Mouse (Mus musculus): ENCODE measurements around the gene Acot2. TPM values are rescaled to one million over a fixed set of nuclear protein-coding genes. Genes with fewer than 3 reads are reported as not detected.
"Not testable (repeated sequence)": the region's sequence is repeated elsewhere in the genome, so short reads cannot be mapped to it uniquely, and the experiment has no call there.

Gene Acot2
- polyA plus RNA-seq, 1 experiment from 2014 or later: 17.8 TPM

- not testable (repeated sequence) for H3K4me2 ChIP-seq; H3K36me3 ChIP-seq; H3K27ac ChIP-seq (replicated peaks); H3K4me1 ChIP-seq (replicated peaks); H3K9me3 ChIP-seq; H3K4me3 ChIP-seq; ATAC-seq (ENCODE audit: low read depth); H3K9ac ChIP-seq; H3K27me3 ChIP-seq
- WGBS: 69% methylated on average over 8 of the region's 8 CpGs
These were observed 11.6 kb downstream of the Acot2 start for GRCm38 (mm10) chr12:83999237-83999636.

- no peak overlapping the region for H3K4me3 ChIP-seq
- no peaks in the 10 kb centered on the region for H3K36me3 ChIP-seq
- no peak for ATAC-seq (ENCODE audit: low read depth)
- WGBS: 49% methylated on average over 3 of the region's 3 CpGs
- H3K27ac ChIP-seq (replicated peaks): no peak overlapping the region
- H3K4me2 ChIP-seq: no peak overlapping the region
- H3K27me3 ChIP-seq: no peaks in the 10 kb centered on the region
- H3K9ac ChIP-seq: no peak overlapping the region
- peaks cover 4% of the 10 kb centered on the region; the same call in 1 of the 2 replicates for H3K4me1 ChIP-seq (replicated peaks)
- H3K9me3 ChIP-seq: no peaks in the 10 kb centered on the region; the same call in 1 of the 2 replicates
These were observed 12.8 kb downstream of the Acot2 start for GRCm38 (mm10) chr12:84000418-84000817.

- H3K27ac ChIP-seq (replicated peaks): no peak overlapping the region
These were observed 16.2 kb downstream of the Acot2 start for GRCm38 (mm10) chr12:84003866-84004265.

DNA sequence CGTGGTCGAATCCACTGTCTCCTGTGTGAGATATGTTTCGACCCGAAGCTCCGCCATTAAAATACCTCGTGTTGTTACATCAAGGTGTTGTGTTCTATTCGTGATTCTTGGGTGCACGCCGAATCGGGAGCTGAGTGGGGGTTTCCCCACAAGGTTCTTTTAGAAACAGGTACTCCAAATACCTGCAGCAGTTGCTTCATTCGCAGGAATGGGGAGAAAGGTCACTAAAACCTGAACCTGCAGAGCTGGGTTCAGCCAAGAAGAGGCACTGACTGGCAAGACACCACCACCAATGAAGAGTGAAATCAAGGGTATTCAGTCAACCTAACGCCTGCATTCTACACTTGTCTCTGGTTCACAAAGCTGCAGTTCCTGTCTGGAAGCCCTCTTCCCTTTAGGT is 20.6 kb downstream of the Acot2 start:
- Histone ChIP-seq H3K9me3 (no peaks in the 10 kb centered on the region), H3K36me3 (no peaks in the 10 kb centered on the region), H3K9ac (0 out of 2 replicates have a peak overlapping the region, but pooled peaks have one; percentile 71), H3K4me3 (no peak overlapping the region), H3K27me3 (no peaks in the 10 kb centered on the region), H3K4me1 (replicated peaks) (peaks cover 39% of the 10 kb centered on the region), H3K4me2 (peak overlapping the region; percentile 57; the same call in 1 of the 2 replicates), H3K27ac (replicated peaks) (peak overlapping the region; percentile 79)
- WGBS: 91% methylated on average over 10 of the region's 12 CpGs
- no peak for ATAC-seq (ENCODE audit: low read depth)

More at GRCm38 (mm10) chr12:84003866-84004265, 16.2 kb downstream of the Acot2 start:
- no peak for ATAC-seq (ENCODE audit: low read depth)
- no peak overlapping the region for H3K4me2 ChIP-seq
- H3K27me3 ChIP-seq: no peaks in the 10 kb centered on the region
- H3K36me3 ChIP-seq: no peaks in the 10 kb centered on the region
- no peaks in the 10 kb centered on the region; the same call in 1 of the 2 replicates for H3K9me3 ChIP-seq
- H3K4me3 ChIP-seq: no peak overlapping the region
- peaks cover 10% of the 10 kb centered on the region for H3K4me1 ChIP-seq (replicated peaks)
- 88% methylated on average over 1 of the region's 1 CpGs for WGBS
- H3K9ac ChIP-seq: no peak overlapping the region

- peaks cover 44% of the 10 kb centered on the region for H3K4me1 ChIP-seq (replicated peaks)
- H3K4me3 ChIP-seq: peak overlapping the region; percentile 48
- peak overlapping the region; percentile 79 for H3K27ac ChIP-seq (replicated peaks)
- H3K9me3 ChIP-seq: no peaks in the 10 kb centered on the region
- H3K27me3 ChIP-seq: no peaks in the 10 kb centered on the region
- ATAC-seq (ENCODE audit: low read depth): peak; percentile 59; the same call in 1 of the 2 replicates
- peak overlapping the region; percentile 57 for H3K4me2 ChIP-seq
- WGBS: 43% methylated on average over 8 of the region's 8 CpGs
- no peaks in the 10 kb centered on the region for H3K36me3 ChIP-seq
- peak overlapping the region; percentile 71; the same call in 1 of the 2 replicates for H3K9ac ChIP-seq
These were observed 21.1 kb downstream of the Acot2 start for GRCm38 (mm10) chr12:84008729-84009128.

DNA sequence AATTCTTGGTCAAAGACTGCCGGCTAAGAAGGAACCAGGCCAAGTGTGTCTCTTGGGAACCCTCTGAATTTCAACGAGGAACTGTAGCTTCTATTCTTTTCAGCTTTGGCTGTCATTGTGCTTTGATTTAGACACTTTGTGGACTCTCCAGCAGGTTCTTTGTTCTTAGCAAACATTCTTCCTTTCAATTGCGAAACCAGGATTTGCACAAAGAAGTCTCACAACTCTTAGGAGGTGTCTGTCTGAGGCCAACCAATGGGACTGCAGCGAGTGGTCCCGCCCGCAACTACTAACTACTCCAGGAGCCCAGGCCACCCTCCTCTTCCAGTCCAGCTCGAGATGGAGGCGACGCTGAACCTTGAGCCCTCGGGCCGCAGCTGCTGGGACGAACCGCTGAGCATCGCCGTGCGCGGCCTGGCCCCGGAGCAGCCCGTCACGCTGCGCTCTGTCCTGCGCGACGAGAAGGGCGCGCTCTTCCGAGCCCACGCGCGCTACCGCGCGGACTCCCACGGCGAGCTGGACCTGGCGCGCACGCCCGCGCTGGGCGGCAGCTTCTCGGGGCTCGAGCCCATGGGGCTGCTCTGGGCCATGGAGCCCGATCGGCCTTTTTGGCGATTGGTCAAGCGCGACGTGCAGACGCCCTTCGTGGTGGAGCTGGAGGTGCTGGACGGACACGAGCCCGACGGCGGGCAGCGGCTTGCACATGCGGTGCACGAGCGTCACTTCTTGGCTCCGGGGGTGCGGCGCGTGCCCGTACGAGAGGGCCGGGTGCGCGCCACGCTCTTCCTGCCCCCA is 21.7 kb downstream of the Acot2 start, which contains the start of gene Acot1:
TSS of gene Acot1 (plus strand) at position 320 of the 795 bp plus-strand sequence.
- Histone ChIP-seq H3K27ac (replicated peaks) (peak within 1 kb of the TSS; percentile 79), H3K4me1 (replicated peaks) (peaks cover 46% of the 10 kb centered on the region)
- under 1% methylated on average over 50 of the region's 70 CpGs for WGBS

DNA sequence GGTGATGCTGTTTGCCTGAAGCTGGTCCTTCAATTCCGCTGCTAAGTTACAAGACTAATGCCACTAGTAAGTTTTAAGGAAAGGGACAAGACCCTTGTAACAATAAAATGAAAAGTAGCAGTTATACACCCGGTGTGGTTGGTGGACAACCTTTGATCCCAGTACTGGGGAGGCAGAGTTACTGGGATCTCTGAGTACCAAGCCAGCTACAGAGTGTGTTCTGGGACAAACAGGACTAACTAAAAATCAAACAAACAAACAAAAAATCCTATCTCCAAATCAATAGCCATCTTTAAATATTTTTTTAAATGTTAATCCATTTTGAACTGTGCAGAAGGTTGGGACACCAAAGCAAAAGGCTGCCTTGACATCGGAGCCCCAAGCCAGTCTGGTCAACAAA is 22.5 kb downstream of the Acot2 start:
- H3K4me2 ChIP-seq: peak overlapping the region; percentile 57
- no peaks in the 10 kb centered on the region for H3K9me3 ChIP-seq
- peak overlapping the region; percentile 71 for H3K9ac ChIP-seq

More for the DNA sequence above, 21.7 kb downstream of the Acot2 start, which contains the start of gene Acot1:
- Histone ChIP-seq H3K4me2 (peak within 1 kb of the TSS; percentile 57), H3K4me3 (peak within 1 kb of the TSS; percentile 48), H3K9ac (peak within 1 kb of the TSS; percentile 71)
- not testable (repeated sequence) for H3K36me3 ChIP-seq, H3K9me3 ChIP-seq, H3K27me3 ChIP-seq
- ATAC-seq (ENCODE audit: low read depth): peak; percentile 92

GRCm38 (mm10) chr12:84011251-84012040 is 23.8 kb downstream of the Acot2 start:
- Histone ChIP-seq H3K9me3 (no peaks in the 10 kb centered on the region), H3K4me1 (replicated peaks) (peaks cover 51% of the 10 kb centered on the region), H3K36me3 (no peaks in the 10 kb centered on the region; the same call in 1 of the 2 replicates), H3K9ac (peak overlapping the region; percentile 71), H3K4me3 (peak overlapping the region; percentile 48), H3K27me3 (no peaks in the 10 kb centered on the region), H3K27ac (replicated peaks) (peak overlapping the region; percentile 73), H3K4me2 (peak overlapping the region; percentile 57)
- WGBS: 24% methylated on average over 12 of the region's 12 CpGs
- ATAC-seq (ENCODE audit: low read depth): peak; percentile 74

More for the DNA sequence above, 22.5 kb downstream of the Acot2 start:
- peak overlapping the region; percentile 48 for H3K4me3 ChIP-seq
- H3K4me1 ChIP-seq (replicated peaks): peaks cover 51% of the 10 kb centered on the region
- peak overlapping the region; percentile 79 for H3K27ac ChIP-seq (replicated peaks)
- H3K27me3 ChIP-seq: no peaks in the 10 kb centered on the region
- WGBS: 66% methylated on average over 3 of the region's 3 CpGs
- ATAC-seq (ENCODE audit: low read depth): no peak
- H3K36me3 ChIP-seq: no peaks in the 10 kb centered on the region

DNA sequence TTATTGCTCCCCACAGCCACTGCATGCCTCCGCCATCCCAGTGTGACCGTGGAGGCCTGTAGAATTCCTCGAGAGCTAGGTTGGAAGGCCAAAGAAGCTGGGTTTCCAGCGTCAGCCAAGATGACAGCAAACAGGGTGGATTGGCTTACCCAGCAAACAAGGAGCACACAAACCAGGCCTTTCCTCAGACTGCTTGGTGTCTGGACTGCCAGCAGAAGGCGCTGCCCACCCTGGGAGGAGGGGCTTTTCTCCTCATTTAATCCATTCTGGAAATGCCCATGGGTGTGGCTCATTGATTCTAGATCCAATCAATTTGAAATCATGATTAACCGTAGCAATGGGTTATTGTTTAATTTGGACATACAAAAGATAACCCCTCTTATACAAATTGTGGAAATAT is 25.5 kb downstream of the Acot2 start:
- H3K4me3 ChIP-seq: no peak overlapping the region
- WGBS: 60% methylated on average over 6 of the region's 6 CpGs
- no peak overlapping the region for H3K9ac ChIP-seq
- no peak for ATAC-seq (ENCODE audit: low read depth)
- H3K4me1 ChIP-seq (replicated peaks): peaks cover 51% of the 10 kb centered on the region
- no peaks in the 10 kb centered on the region for H3K9me3 ChIP-seq
- peak overlapping the region; percentile 57 for H3K4me2 ChIP-seq
- H3K27ac ChIP-seq (replicated peaks): peak overlapping the region; percentile 33; the same call in 1 of the 2 replicates
- no peaks in the 10 kb centered on the region for H3K27me3 ChIP-seq
- no peaks in the 10 kb centered on the region; the same call in 1 of the 2 replicates for H3K36me3 ChIP-seq

DNA sequence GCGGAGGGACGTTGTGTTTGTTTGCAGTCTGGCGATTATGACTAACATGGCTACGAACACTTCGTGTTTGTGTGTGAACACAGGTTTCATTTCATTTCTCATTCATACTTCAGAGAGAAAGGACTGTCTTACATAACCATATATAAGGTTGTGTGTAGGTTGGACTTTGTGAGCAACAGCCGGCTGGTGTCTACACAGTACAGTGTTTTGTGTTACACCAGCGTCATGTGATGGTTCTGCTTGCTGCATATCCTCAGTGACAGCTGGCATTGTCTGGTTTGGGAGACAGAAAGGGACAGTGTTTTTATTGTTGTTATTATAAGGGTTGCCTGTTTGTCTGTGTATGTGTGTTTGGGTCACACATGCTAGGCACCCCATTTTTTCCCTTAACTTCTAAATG is 26.0 kb downstream of the Acot2 start:
- H3K36me3 ChIP-seq: no peaks in the 10 kb centered on the region; the same call in 1 of the 2 replicates
- 93% methylated on average over 7 of the region's 7 CpGs for WGBS
- no peak for ATAC-seq (ENCODE audit: low read depth)
- H3K4me3 ChIP-seq: no peak overlapping the region
- H3K4me1 ChIP-seq (replicated peaks): peaks cover 46% of the 10 kb centered on the region
- H3K4me2 ChIP-seq: no peak overlapping the region
- no peak overlapping the region for H3K9ac ChIP-seq
- no peak overlapping the region for H3K27ac ChIP-seq (replicated peaks)
- no peaks in the 10 kb centered on the region for H3K27me3 ChIP-seq
- H3K9me3 ChIP-seq: no peaks in the 10 kb centered on the region

- not testable (repeated sequence) for H3K9me3 ChIP-seq
These were observed 32.9 kb downstream of the Acot2 start for GRCm38 (mm10) chr12:84020528-84020927.

DNA sequence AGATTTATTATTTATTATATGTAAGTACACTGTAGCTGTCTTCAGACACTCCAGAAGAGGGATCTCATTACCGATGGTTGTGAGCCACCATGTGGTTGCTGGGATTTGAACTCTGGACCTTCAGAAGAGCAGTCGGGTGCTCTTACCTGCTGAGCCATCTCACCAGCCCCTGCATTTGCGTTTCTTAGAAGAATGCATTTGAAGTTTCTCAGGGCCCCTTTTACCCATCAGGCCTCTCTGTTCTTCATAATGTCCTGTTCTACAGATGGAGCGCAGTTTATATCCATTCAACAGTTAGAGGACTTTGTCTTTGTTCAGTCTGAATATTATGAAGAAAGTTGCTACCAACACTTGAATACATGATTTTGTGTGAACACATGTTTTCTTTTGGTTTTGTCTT is 34.6 kb downstream of the Acot2 start:
- H3K9ac ChIP-seq; H3K27ac ChIP-seq (replicated peaks); H3K4me3 ChIP-seq; H3K4me2 ChIP-seq; H3K27me3 ChIP-seq; H3K36me3 ChIP-seq; ATAC-seq (ENCODE audit: low read depth); H3K4me1 ChIP-seq (replicated peaks); H3K9me3 ChIP-seq: not testable (repeated sequence)
- WGBS: 93% methylated on average over 4 of the region's 4 CpGs

More at GRCm38 (mm10) chr12:84020528-84020927, 32.9 kb downstream of the Acot2 start:
- 69% methylated on average over 7 of the region's 7 CpGs for WGBS
- not testable (repeated sequence) for H3K4me2 ChIP-seq; ATAC-seq (ENCODE audit: low read depth); H3K27ac ChIP-seq (replicated peaks); H3K4me1 ChIP-seq (replicated peaks); H3K9ac ChIP-seq; H3K27me3 ChIP-seq; H3K36me3 ChIP-seq; H3K4me3 ChIP-seq

All from neural tube, embryonic 13.5 days (tissue).